ENCODE assay signal across 14 mouse cellular contexts in the genomic region with DNA sequence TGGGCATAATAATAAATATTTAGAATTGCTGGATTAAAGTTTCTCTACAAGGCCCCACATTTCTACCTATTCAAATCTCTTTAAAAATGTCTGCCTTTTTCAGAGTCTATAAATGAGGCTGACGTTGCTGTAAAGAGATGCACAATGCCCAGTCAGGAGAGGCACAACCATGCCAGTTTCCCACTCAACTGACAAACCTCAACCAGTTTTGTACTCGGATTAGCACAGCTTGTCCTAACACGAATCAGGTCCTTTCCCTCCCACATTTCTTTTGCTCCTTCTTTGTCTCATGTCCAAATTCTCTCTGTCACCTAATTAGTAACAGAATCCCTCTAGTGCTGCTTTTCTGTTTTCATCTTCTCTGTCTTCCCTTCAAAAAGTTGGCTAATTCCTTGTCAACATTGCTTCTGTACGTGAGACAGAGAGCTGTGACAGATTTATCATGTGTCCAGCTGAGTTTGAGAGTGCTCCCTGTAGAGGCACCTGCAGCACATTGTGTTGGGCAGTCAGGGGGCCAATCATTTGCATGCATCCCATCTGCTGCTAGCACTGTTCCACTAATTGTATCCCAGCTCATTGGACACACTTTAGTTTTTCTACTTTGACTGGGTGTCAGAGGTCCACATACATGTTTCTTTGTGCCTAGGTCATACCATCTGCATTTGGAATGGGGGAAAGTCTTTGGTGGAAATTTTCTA.
DNase-seq lines count a peak whose midpoint lies in the region; ATAC-seq lines count a peak whose summit lies in the region.
"Had no signal": no experiment of that assay in that cellular context is flagged by ENCODE, and none has a peak within 500 bp of the region (broad histone marks: within the 10 kb centered on the region; RNA-seq: fewer than 3 reads in every experiment).

No protein-coding gene starts in this region.

- no peaks in the 10 kb centered on the region for H3K9me3 ChIP-seq in forebrain, embryonic 14.5 days (replicated peaks; ENCODE audit: control insufficient read depth, low read length)
- H3K9me3 ChIP-seq in hindbrain, embryonic 15.5 days = no peaks in the 10 kb centered on the region
- no peaks in the 10 kb centered on the region for H3K9me3 ChIP-seq in kidney, embryonic 14.5 days (ENCODE audit: control insufficient read depth, low read length)
- H3K9me3 ChIP-seq: limb, embryonic 13.5 days had no signal

- H3K27me3 ChIP-seq in forebrain, embryonic 14.5 days (replicated peaks; ENCODE audit: control insufficient read depth, insufficient read depth, low read length) = no peaks in the 10 kb centered on the region
- H3K27me3 ChIP-seq in hindbrain, embryonic 15.5 days = 0 out of 2 replicates have a peak, but pooled peaks cover 3% of the 10 kb centered on the region
- no peaks in the 10 kb centered on the region for H3K27me3 ChIP-seq in kidney, embryonic 14.5 days (ENCODE audit: control insufficient read depth, insufficient read depth, low read length)
- H3K27me3 ChIP-seq: limb, embryonic 13.5 days had no signal

- H3K4me2 ChIP-seq in forebrain, embryonic 14.5 days (ENCODE audit: low read length) = no peak overlapping the region
- no peak overlapping the region for H3K4me2 ChIP-seq in hindbrain, embryonic 15.5 days
- no peak overlapping the region for H3K4me2 ChIP-seq in kidney, embryonic 14.5 days (replicated peaks; ENCODE audit: low read depth, low read length)
- H3K4me2 ChIP-seq: limb, embryonic 13.5 days had no signal

- ATAC-seq in forebrain, embryonic 14.5 days = peak; percentile 93
- ATAC-seq in hindbrain, embryonic 15.5 days (ENCODE audit: low FRiP score, low read depth) = peak; percentile 54; the same call in 1 of the 2 replicates
- no peak for ATAC-seq in kidney, embryonic 14.5 days (ENCODE audit: low FRiP score, low TSS enrichment)

- H3K36me3 ChIP-seq in forebrain, embryonic 14.5 days (ENCODE audit: control insufficient read depth, insufficient read depth, low read length) = no peaks in the 10 kb centered on the region
- H3K36me3 ChIP-seq in hindbrain, embryonic 15.5 days = no peaks in the 10 kb centered on the region
- H3K36me3 ChIP-seq in kidney, embryonic 14.5 days (ENCODE audit: control insufficient read depth, insufficient read depth, low read length) = no peaks in the 10 kb centered on the region
- H3K36me3 ChIP-seq: limb, embryonic 13.5 days had no signal

- no peak overlapping the region for H3K27ac ChIP-seq in forebrain, embryonic 14.5 days (ENCODE audit: low read depth, low read length)
- no peak overlapping the region for H3K27ac ChIP-seq in hindbrain, embryonic 15.5 days (replicated peaks)
- H3K27ac ChIP-seq in kidney, embryonic 14.5 days (ENCODE audit: low read depth, low read length) = no peak overlapping the region
- H3K27ac ChIP-seq: limb, embryonic 13.5 days; macrophage had no signal

- H3K4me3 ChIP-seq in forebrain, embryonic 14.5 days (ENCODE audit: low read depth, low read length) = no peak overlapping the region
- no peak overlapping the region for H3K4me3 ChIP-seq in hindbrain, embryonic 15.5 days
- no peak overlapping the region for H3K4me3 ChIP-seq in kidney, embryonic 14.5 days (ENCODE audit: low read length)
- H3K4me3 ChIP-seq: erythroblast, embryonic 14.5 days; limb, embryonic 13.5 days had no signal

- peak; percentile 25 for DNase-seq in left cerebral cortex, postnatal 4 days
- DNase-seq in left cerebral cortex, postnatal 36 days (ENCODE audit: low spot score in 2 of 2) = no peak
- DNase-seq in forebrain, embryonic 14.5 days (ENCODE audit: low spot score) = peak; percentile 65
- DNase-seq in retina, embryonic 14.5 days (ENCODE audit: low spot score) = peak; percentile 35
- no peak for DNase-seq in left cerebral cortex, postnatal 10 days (ENCODE audit: extremely low spot score in 1 of 2, low spot score in 2 of 2)
- DNase-seq: adrenal gland, postnatal 14 days; heart, postnatal 36 days; kidney, adult 11 months; kidney, postnatal 4 days had no signal

- intact Hi-C loops in left cerebral cortex, postnatal 4 days (cut with DNase I) = no loop called here
- intact Hi-C loops in left cerebral cortex, postnatal 36 days (cut with DNase I) = no loop called here
- intact Hi-C loops in left cerebral cortex, postnatal 10 days (cut with DNase I) = no loop called here

- peaks cover 3% of the 10 kb centered on the region for H3K4me1 ChIP-seq in forebrain, embryonic 14.5 days (ENCODE audit: control insufficient read depth, insufficient read depth, low read length)
- no peaks in the 10 kb centered on the region for H3K4me1 ChIP-seq in hindbrain, embryonic 15.5 days (replicated peaks)
- no peaks in the 10 kb centered on the region for H3K4me1 ChIP-seq in kidney, embryonic 14.5 days (ENCODE audit: control insufficient read depth, insufficient read depth, low read length)
- H3K4me1 ChIP-seq: limb, embryonic 13.5 days had no signal

- H3K9ac ChIP-seq in forebrain, embryonic 14.5 days (ENCODE audit: low read length) = no peak overlapping the region
- no peak overlapping the region for H3K9ac ChIP-seq in hindbrain, embryonic 15.5 days
- no peak overlapping the region for H3K9ac ChIP-seq in kidney, embryonic 14.5 days (ENCODE audit: low read depth, low read length)
- H3K9ac ChIP-seq: limb, embryonic 13.5 days had no signal

- 3% methylated on average over 4 of the region's 4 CpGs for WGBS in forebrain, embryonic 14.5 days
- 15% methylated on average over 4 of the region's 4 CpGs for WGBS in hindbrain, embryonic 15.5 days
- 46% methylated on average over 4 of the region's 4 CpGs for WGBS in kidney, embryonic 14.5 days

Comparison
In these comparisons a context has a peak if more than half of its experiments do, and no peak if none do; other contexts are left out.
1. DNase-seq: peak in left cerebral cortex, postnatal 4 days (single experiment), forebrain, embryonic 14.5 days (single experiment) and retina, embryonic 14.5 days (single experiment); none in left cerebral cortex, postnatal 36 days (0 of 2) and left cerebral cortex, postnatal 10 days (0 of 2).